Mouse (Mus musculus) brain, embryonic 14.5 days (tissue): ENCODE results near the gene Rps11.

Source experiments
- CTCF ChIP-seq: fragments of 200-500 bp; IDR thresholded peaks from 2 replicates; pipeline ENCODE4 v1.5.1; 2012; ENCODE audit warnings: inconsistent platforms, mild to moderate bottlenecking, moderate library complexity, borderline replicate concordance; ENCODE audit not compliant: insufficient read depth, insufficient read length; ENCODE audit errors: extremely low read depth
- POLR2A ChIP-seq: fragments of 200-500 bp; IDR thresholded peaks from 2 replicates; pipeline ENCODE4 v1.6.1; 2012; ENCODE audit warnings: mild to moderate bottlenecking, inconsistent platforms, borderline replicate concordance; ENCODE audit not compliant: poor library complexity, insufficient read depth, insufficient read length, severe bottlenecking; ENCODE audit errors: extremely low read depth

DNA sequence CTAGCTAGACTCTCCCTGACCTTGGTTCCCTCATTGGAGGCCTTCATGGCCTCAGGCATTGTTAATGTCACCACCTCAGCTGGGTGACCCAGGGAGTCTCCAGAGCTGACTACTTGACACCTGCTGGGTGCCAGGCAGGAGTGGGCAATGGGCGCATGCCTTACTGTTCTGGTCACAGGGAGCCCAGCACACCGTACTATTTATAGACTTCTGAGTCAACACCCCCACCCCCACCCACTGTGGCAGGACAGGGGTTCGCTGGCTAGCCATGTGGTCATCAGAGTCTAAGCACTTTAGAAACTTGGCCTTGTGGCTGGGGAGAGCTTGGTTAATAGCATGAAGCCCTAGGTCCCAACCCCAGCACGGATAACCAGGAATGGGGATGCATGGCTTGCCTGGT, 48.8 kb downstream of the Rps11 start:
- TF ChIP-seq POLR2A (no peak), CTCF (no peak)
